Mouse (Mus musculus): ENCODE measurements around the gene Pi16.

DNA sequence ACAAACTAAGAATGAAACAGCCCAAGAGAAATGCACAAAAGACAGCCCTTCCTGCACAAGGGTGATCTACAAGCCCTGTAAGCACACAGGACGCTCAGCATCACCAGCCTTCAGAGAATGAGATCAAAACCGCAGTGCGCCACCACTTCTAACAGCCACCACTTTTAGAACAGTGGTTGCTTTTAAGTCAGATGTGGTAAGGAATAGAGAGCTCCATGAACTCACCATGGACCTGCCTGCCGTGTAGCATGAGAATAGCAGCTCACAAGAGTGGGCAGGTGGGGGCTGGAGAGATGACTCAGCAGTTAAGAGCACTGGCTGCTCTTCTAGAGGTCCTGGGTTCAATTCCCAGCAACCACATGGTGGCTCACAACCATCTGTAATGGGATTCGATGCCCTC lies 37.1 kb upstream of the Pi16 start:
- no peak for TF ChIP-seq CTCF (IDR thresholded peaks at IDR 0.05; ENCODE audit: control insufficient read depth, insufficient read depth, insufficient replicate concordance, low read depth, low read length)
- TF ChIP-seq POLR2A (IDR thresholded peaks at IDR 0.05; ENCODE audit: control insufficient read depth, low read depth, low read length), result no peak
